Mouse (Mus musculus) kidney, postnatal 10 days (tissue): ENCODE results near the gene Rbm17.
"Not testable (repeated sequence)": the region's sequence is repeated elsewhere in the genome, so short reads cannot be mapped to it uniquely, and the experiment has no call there.

Source experiments
- DNase-seq: peaks from one replicate; pipeline ENCODE4 v3.0.0; 2021; ENCODE audit warnings: mixed read lengths

Rbm17 gene

DNA sequence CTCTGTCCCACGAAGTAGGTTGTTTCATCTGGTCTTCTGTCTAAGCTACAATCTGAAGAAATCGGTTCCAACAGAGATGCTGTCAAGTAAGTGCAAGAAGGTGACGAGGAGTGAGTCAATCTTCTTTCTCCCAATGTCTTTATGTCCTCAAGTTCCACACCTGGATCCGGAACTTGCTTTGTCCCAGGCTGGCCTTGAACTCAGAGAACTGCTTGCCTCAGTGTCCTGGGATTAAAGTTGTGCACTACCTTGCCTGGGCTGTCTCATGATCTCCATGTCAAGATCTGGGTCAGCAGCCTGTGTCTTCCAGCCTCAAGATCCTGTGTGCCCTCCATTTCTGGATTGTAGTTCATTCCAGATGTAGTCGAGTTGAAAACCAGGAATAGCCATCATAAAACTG, at the start of gene Rbm17:
TSS of gene Rbm17 (minus strand) at position 101 of the 400 bp plus-strand sequence.
- no peak for DNase-seq

DNA sequence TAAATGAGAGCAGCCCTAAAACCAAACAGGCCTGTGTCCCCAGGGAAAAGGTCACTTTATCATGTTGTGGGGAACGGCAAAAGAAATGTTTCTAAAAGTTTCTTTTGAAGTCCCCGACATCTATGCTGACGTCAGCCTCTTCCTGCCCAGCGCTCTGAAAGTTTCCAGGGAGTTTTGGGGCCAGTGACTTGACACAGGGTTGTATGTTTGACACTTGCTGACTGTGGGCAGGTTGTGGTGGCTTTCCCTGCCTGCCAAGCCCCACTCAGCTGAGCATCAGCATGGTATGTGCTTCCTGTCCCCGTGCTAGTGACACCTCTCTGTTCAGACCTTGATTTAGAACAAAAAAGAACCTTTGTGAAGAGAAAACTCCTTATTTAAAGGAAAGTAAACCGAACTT, 49.4 kb upstream of the Rbm17 start:
- DNase-seq = no peak

DNA sequence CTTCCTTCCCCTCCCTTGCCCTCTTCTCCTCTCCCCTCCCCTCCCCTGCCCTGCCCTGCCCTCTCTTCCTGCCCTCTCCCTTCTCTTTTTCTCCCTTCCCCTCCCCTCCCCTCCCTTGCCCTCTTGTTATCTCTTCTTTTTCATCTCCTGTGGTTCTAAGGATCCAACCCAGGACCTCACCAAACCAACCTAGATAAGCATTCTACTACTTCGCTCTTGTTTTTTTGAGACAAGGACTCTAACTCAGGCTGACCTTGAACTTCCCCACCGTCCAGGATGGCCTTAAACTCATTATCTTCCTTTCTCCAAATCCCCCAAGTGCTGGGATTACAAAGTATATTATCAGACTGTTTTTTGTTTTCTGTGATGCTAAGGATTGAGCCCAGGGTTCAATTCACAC, 48.8 kb upstream of the Rbm17 start:
- no peak for DNase-seq

DNA sequence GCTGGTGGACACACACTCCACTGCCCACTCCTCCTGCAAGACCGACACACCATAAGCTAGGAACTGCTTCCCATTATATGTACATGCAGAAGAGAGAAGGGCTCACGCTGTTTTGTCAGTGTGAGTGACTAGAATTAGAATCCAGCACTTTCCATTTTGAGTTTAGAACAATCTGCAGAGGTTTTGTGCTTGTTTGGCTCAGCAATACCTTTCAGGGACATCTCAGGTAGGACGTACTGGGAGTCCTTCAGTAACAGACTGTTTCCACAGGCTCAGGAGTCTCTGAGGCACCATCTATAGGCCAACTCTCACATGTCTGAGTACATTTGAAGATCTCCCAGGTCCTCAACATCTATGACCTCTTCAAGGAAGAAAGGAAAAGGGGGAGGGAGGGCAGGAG, 48.2 kb upstream of the Rbm17 start:
- no peak for DNase-seq

DNA sequence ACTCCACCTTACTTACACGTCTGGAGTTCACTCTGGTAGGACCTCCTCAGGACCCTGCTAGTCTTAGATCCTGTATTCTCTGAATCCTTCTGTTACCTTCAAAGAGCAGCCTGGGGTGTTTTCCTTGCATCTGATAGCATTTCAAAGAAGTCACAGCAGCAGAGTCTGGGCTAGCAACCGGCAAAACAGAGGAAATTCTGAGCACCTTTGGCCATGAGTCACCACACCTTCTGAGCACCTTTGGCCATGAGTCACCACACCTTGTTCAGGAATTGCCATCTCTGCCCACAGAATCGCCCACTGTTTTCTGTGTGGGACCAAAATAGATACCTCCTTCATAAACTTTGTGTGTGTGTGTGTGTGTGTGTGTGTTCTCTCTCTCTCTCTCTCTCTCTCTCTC, 47.5 kb upstream of the Rbm17 start:
- no peak for DNase-seq

DNA sequence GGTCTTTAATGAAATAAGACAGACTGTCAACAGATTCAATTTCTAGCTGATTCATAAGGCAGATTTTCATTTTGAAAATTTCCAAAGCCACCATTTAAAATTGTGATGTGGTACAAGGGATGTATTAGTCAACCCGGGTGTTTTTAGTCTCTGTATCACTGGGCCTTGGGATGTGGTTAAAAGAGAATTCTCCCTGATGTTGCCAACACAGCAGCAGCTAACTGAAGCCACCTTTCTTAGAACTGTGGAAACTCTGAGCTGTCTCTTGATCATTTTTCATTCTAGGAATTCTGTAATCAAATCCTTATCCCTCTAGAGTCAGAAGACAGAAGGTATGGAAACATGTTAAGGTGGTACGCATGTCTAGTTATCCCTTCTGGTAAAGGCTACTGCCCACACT, 41.3 kb upstream of the Rbm17 start:
- DNase-seq = no peak

DNA sequence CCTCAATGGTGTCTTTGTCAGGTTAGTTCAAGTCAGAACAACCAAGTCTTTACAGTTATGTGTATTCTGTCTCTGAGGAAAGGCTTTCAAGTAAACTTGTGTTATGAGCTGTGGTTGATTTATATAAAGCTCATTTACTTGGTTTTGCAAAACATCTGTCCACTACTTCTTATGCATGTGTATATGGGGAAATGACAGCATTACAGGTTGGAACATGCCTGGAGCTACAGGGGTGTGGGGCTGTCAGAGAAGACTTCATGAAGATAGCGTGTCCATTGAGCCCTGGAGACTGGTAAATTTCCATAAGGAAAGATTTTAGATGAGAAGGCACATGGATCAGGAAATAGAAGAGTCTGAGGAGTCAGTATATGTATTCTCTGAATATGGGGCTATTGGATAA, 40.1 kb upstream of the Rbm17 start:
- no peak for DNase-seq

DNA sequence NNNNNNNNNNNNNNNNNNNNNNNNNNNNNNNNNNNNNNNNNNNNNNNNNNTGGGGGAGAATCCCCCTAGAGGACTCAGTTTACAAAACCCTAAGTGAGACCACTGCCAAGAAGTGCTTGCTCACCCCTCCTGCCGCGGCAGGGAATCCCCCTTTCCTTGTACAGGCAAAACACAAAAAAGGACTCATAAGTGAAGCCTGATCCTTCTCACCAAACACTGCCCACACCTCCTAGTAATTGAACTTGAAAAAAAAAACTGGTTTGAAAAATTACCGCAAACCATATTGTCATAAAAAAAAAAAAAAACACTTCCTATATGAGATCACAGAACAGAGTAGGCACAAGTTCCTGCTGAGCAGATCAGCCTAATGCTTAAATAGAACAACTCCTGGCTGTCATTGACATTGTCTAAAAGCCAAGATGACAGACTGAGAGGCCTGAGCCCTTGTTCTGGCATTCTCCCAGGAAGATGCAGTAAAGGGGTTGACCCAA, 38.5 kb upstream of the Rbm17 start, which contains the start of gene Il2ra:
TSS of gene Il2ra (plus strand) at position 357 of the 491 bp plus-strand sequence.
- DNase-seq = no peak

DNA sequence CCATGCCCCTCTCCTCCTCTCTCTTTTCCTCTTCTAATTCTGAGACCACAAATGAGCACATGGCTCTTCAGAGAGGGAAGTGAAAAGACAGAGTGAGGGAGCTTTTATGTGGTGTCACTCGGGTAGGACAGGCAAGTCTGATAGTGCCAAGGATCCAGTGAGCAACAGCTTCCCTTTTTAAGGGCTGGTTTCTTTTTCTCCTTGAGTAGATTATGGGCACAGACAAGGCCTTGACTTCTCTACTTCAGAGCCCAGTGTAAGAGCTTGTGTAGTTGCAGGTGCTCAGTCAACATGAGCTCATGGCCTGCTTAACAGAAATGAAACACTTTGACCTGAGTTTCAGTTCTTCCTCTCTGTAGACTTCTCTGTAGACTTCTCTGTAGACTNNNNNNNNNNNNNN, 33.2 kb upstream of the Rbm17 start:
- no peak for DNase-seq

DNA sequence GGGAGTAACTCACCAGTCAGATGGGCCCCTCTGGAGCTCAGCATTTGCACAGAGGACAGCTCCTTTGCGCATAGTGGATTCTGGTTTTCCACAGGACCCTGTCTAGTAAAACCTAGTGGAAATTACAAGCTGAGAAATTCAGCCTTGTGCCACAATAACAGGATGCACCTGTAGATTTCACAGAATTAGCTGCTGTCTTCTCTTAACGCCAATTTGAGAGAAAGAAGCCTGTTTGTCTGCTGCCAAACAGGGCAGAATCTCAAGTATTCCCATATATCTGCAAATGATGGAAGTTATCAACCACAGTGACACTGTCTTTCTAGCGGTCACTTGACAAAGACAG, 32.2 kb upstream of the Rbm17 start:
- no peak for DNase-seq

DNA sequence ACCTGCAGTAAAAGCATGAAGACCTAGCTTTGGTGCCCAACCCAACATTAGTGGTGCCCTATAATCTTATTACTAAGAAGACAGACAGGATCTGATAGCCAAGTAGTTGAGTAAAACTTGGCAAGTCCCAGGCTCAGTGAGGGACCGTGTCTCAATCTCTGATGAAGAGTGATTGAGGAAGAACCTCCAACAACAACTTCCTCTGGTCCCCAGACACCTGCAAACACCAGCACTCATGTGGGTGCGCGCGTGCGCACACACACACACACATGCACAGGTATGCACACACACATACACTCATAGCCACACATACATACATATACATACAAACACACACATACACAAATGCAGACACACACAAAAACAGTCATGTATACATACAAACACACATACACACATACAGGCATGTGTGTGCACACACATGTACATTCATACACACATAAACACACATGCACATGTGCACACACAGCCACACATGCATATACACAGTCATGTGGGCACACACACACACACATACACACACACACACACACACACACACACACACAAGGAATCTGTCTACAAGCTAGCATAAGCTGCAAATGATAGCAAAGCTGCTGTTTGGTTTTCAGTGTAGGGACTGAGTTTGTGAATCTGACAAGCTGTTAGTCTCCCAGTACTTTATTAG, 31.7 kb upstream of the Rbm17 start:
- no peak for DNase-seq

DNA sequence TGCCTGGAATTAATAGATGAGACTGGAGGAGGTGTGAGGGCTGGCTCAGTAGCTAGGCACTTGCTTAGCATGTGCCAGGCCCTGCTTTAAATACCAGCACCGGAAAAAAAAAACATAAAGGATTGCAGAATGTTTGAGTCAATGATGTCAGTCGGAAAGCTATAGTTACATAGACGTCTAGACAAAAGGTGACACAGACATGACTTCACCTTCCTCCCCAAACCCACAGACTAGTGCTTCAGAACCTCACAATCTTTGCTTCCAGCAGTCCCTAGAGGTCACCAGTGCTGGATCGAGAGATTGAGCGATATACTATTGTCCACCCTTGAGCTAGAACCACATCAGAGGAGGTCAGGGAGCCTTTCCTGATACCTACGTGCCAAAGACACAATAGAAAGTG, 31.1 kb upstream of the Rbm17 start:
- DNase-seq = no peak

DNA sequence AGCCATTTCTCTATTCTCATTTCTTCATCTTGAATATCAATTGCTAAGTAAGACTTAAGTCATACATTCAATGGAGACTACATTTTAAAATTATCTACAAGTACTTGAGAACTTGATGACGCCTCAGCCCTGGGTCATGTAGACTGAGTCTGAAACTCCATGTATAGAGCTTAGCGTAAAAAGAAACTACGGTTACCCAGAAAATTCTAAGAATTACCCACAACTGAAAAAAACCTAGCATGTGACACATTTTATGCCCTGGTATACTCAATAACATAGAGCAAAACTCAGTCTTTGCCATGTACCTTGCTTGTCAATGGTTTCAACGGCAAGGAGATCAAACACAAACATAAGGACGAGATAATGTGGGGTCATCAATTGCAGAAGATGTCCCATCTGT, 21.9 kb upstream of the Rbm17 start, which contains the start of gene Gm17490:
TSS of gene Gm17490 (minus strand) at position 375 of the 400 bp plus-strand sequence.
- DNase-seq = no peak

DNA sequence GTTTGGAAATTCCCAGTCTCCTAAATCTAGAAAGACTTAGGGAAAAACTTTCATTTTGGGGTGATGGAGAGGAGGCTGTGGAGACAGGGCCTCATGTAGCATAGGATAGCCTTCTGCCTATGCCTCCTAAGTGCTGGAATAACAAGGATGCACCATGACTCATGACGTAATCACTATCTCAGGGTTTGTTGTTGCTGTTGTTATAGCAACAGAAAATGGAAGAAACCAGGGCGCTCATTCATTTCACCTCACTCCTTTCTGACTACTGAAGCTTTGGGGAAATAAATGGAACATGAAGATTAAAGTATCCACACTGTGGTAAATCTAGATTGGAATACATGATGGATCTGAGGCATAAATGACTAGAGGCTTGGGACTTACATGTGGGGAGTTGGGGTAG, 19.8 kb upstream of the Rbm17 start:
- no peak for DNase-seq

DNA sequence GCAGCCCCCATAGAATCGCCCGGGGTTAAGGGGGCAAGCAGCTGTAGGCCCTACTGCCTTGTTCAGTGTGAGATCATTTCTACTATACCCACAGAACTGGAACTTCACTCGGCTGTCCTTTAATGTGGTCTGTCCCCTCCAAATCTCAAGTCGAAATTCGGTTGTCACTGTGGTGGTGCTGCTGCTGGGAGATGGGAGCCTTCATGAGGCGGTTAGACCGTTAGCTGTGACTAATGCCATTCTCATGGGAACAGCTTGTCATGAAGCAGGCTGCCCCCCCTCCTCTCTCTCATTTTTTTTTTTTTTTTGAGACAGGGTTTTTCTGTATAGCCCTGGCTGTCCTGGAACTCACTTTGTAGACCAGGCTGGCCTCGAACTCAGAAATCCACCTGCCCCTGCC, 19.2 kb upstream of the Rbm17 start:
- no peak for DNase-seq

DNA sequence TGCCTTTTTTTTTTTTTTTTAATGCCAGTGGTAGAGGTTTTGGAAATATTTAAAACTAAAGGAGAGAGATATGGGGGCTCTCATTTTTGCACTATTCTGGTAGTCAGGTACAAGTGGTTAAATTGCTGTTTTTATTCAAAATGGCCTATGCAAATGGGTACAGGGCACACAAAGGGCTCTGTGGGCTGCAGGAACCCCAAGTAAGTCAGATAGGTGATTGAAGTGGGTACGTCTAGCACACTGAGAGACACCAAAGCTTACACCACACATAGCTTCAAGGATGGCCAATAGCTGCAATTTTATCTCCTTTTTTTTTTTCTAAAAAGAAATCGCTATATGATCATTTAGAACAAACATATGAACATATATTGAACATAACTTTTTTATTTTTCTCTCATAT, 15.6 kb upstream of the Rbm17 start:
- DNase-seq = no peak

DNA sequence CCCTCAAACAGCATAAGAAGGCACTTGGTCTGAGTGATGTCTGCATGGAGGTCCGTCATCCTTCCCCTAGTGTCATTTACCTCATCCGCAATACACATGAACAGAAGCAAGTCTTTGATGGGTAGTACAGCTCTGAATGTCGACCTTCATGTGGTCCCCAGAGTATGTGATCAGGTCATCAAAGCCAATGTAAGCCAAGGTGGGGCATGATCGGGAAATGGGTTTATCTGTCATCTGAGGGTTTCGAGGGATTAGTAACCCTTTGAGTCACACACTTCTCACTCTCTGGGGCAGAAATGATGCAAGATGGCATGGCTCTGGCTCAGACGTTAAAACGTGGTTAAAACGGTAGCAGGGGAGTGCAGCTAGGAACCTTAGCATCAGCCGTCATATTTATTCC, 12.9 kb upstream of the Rbm17 start:
- no peak for DNase-seq

DNA sequence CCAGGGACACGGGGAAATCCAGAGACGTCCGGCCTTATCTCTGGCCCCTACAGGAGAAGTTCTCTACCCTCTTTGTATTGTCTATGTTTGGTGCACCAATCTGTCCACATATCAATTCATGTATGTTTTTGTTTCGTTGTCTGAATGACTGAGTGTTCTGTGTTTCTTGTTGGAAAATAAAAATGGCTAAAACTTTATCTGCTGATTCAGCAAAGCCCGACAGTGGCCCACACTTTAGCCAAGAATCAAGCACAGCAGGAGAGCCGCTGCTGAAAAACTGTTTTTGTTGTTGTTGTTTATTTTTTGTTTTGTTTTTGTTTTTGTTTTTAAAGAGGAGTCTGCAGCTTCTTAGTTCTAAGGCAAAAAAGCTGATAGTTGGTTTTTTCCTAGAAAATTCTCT, 9.0 kb upstream of the Rbm17 start:
- DNase-seq = not testable (repeated sequence)

DNA sequence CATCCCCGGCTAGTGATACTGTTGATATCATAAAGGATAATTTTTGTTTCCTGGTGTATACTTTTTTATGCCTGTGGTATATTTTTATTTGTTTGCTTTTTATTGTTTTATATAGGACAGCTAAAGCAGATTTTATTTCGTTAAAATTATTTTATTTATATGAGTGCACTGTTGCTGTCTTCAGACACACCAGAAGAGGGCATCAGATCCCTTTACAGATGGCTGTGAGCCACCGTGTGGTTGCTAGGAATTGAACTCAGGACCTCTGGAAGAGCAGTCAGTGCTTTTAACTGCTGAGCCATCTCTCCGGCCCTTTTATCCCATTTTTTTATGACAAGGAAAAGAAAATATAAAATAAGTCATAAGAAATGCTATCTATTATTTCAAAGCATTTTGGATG, 2.8 kb upstream of the Rbm17 start:
- not testable (repeated sequence) for DNase-seq

DNA sequence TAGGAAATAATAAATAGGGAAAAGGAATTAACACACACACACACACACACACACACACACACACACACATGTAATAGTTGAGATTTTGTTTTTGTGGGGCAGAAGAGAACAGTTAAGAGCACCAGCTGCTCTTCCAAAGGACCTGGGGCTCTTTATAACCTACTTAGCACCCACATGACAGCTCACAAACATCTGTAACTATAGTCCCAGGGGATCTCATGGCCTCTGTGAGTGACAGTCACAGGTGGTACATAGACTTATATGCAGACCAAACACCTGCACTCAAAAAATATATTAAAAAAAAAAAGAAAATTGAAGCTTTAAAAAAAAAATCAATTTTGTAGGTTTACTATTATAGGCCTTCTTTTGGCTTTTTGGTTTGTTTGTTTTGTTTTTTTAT, 958 bp upstream of the Rbm17 start:
- no peak for DNase-seq

DNA sequence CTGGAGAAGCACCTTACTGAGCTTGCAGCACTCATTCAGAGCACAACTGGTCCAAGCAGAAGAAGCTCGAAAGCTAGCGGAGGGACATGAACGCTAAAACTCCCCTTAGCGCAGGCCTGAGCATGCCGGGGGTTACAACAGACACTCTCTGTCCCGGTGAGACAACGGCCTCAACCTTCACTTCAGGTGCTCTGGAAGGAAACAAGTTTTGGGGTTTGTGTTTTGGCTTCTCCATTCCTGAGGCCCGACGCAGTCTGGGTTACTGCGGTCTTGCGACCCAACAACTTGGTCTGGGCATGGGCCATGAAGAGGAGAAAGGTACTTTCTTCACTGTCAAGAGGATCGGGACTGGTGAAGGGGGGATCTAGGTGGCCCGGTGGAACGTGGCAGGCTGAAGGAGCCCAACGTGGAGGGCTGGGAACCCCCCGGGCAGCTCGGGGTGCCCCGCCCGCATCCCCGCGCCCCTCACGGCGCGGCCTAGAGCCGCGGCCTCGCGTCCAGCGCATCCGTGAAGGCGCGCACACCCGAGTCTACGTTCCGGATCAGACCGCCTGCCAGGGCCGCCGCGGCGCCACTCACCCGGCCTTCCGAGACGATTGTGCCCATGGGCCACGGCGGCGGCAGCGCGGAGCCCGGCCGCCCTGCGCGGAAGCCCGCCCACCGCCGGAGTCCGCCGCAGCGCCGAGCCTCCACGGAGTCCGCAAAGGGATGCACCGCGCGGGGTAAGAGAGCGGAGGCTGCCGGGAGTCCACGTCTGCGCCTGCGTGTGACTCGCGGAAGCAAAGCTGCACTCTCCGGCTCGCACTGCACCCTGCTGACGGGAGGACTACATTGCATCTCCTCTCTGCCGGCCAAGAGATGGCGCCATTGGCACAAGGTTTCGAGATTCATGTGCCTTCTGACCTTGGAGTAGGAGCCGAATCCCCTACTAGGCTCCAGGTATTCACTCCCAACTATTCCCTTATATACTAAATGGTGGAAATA, 1.2 kb downstream of the Rbm17 start:
- peak; percentile 97 for DNase-seq

DNA sequence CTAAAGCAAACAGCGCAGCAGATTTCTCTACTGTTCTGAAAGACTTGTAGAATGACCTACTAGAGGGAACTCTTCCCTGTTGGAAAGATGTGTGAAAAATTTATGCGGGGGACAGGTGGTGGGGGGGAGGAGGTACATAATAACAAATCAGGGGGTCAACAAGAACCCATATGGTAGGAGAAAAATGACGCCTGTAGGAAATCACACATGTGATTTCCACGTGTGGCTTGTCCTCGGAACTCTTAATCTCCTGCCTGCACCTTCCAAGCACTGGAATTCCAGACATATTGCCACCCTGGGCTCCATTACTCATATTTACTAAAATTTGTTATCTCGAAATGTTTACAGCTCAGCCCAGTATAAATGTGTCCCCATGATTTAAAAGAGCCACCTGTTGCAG, 2.2 kb downstream of the Rbm17 start:
- DNase-seq = no peak

DNA sequence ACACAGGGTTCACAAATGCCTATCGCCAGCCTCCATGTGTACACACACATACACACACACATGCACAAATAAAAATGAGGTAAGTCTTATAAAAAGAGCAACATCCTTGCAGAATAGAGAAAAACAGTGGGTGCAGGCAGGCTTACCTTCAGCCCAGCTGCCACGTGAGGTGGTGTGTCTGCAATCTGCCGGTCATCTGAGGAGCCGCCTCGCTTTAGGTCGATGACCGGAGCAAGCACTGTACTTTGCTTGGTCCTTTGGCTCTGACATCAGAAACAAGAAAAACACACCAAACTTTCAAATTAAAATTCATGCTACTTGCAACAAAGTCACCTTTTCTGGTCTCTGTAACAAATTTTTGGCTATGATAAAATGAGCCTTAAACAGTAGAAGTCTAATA, 6.0 kb downstream of the Rbm17 start:
- DNase-seq = no peak

DNA sequence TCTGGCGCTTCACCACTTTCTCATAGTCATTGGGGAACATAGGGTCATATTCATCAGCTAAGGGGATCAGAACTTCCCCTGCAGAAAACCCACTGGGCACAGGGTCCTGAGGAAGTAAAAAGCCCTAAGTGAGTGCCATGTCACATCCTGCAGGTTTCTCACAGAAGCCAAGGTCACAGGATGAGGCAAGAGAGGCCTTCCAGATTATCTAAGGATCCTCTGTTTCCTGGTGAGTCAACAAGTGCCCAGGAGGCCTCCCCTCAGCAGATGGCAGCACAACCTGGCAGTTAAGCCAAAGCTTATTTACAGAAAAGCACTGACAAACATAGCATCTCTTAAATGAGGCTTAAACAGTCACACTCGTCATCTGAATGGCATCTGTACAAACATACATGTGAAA, 7.3 kb downstream of the Rbm17 start:
- no peak for DNase-seq
